Mouse (Mus musculus) T-helper 2 cell (primary cell): ENCODE measurements at regions not wholly inside any gene's neighbourhood (a gene's known extent, or its start where the extent isn't known, plus 50 kb on each side); places are given as distances from the start of the nearest gene placed in this dataset.

Source experiments
- in situ Hi-C: fragments of 300-600 bp; cut with MboI, MseI; formaldehyde crosslinking; loops from one replicate; pipeline ENCODE4 v1.15.1; 2025; ENCODE audit warnings: high pct_unique_total_duplicates

- in situ Hi-C loops: no loop called here
Observed at GRCm38 (mm10) chr15:86737945-86738344, 523.7 kb downstream of the Tbc1d22a start.

- in situ Hi-C loops: no loop called here
Observed at GRCm38 (mm10) chr15:86738356-86738755, 524.1 kb downstream of the Tbc1d22a start.

GRCm38 (mm10) chr15:86738776-86739175, 524.5 kb downstream of the Tbc1d22a start:
- in situ Hi-C loops: no loop called here

GRCm38 (mm10) chr15:86751436-86752136, 537.3 kb downstream of the Tbc1d22a start:
- in situ Hi-C loops: no loop called here

GRCm38 (mm10) chr15:86763581-86764375, 549.5 kb downstream of the Tbc1d22a start:
- in situ Hi-C loops: no loop called here

GRCm38 (mm10) chr15:86767623-86768022, 553.4 kb downstream of the Tbc1d22a start:
- in situ Hi-C loops: no loop called here

- in situ Hi-C loops: no loop called here
Observed at GRCm38 (mm10) chr15:86773041-86773440, 558.8 kb downstream of the Tbc1d22a start.

- in situ Hi-C loops: no loop called here
Observed at GRCm38 (mm10) chr15:86777998-86778397, 563.7 kb downstream of the Tbc1d22a start.

- in situ Hi-C loops: no loop called here
Observed at GRCm38 (mm10) chr15:86781160-86781559, 566.9 kb downstream of the Tbc1d22a start.

GRCm38 (mm10) chr15:86794716-86795115, 580.5 kb downstream of the Tbc1d22a start:
- in situ Hi-C loops: no loop called here

GRCm38 (mm10) chr15:86798474-86799178, 584.4 kb downstream of the Tbc1d22a start:
- in situ Hi-C loops: no loop called here

GRCm38 (mm10) chr15:86807296-86808080, 593.2 kb downstream of the Tbc1d22a start:
- in situ Hi-C loops: no loop called here

- in situ Hi-C loops: no loop called here
Observed at GRCm38 (mm10) chr15:86811821-86812220, 597.6 kb downstream of the Tbc1d22a start.

- in situ Hi-C loops: no loop called here
Observed at GRCm38 (mm10) chr15:86814808-86815421, 600.7 kb downstream of the Tbc1d22a start.

- in situ Hi-C loops: no loop called here
Observed at GRCm38 (mm10) chr15:86835996-86836395, 621.7 kb downstream of the Tbc1d22a start.

GRCm38 (mm10) chr15:86852161-86852870, 638.1 kb downstream of the Tbc1d22a start:
- in situ Hi-C loops: no loop called here

GRCm38 (mm10) chr15:86858356-86858906, 644.2 kb downstream of the Tbc1d22a start:
- in situ Hi-C loops: no loop called here

- in situ Hi-C loops: no loop called here
Observed at GRCm38 (mm10) chr15:86875721-86876309, 661.6 kb downstream of the Tbc1d22a start.

- in situ Hi-C loops: no loop called here
Observed at GRCm38 (mm10) chr15:86896974-86897373, 647.1 kb upstream of the Fam19a5 start.

- in situ Hi-C loops: no loop called here
Observed at GRCm38 (mm10) chr15:86899961-86900360, 644.1 kb upstream of the Fam19a5 start.
